Mouse (Mus musculus) embryonic facial prominence, embryonic 11.5 days (tissue): ENCODE results near the gene Gnpda2. TPM values are rescaled to one million over a fixed set of nuclear protein-coding genes. Genes with fewer than 3 reads are reported as not detected.

ENCODE experiments used
- ATAC-seq: fragments of 200-750 bp; cut with Nextera tagmentation; replicated peaks from 2 replicates; pipeline ENCODE4 v1.8.0; 2017; ENCODE audit warnings: low read depth; ENCODE audit not compliant: insufficient number of reproducible peaks, low FRiP score, low TSS enrichment
- DNase-seq: peaks from one replicate; pipeline ENCODE4 v3.0.0-alpha.2; 2015; ENCODE audit warnings: low spot score
- H3K27ac ChIP-seq: fragments of 300-500 bp; sonication (generic); replicated peaks from 2 replicates; pipeline ENCODE4 v1.5.1; 2014; ENCODE audit warnings: mild to moderate bottlenecking, low read depth, low read length, control low read depth
- H3K27me3 ChIP-seq: fragments of 300-500 bp; sonication (generic); 2 replicates; pipeline ENCODE4 v1.6.1; 2014; ENCODE audit warnings: mild to moderate bottlenecking, low read length, moderate library complexity, mixed read lengths; ENCODE audit not compliant: control insufficient read depth, insufficient read depth
- H3K36me3 ChIP-seq: fragments of 300-500 bp; sonication (generic); replicated peaks from 2 replicates; pipeline ENCODE4 v1.6.1; 2014; ENCODE audit warnings: low read depth, mild to moderate bottlenecking, low read length, moderate library complexity, mixed read lengths; ENCODE audit not compliant: control insufficient read depth, insufficient read depth
- H3K4me1 ChIP-seq: fragments of 300-500 bp; sonication (generic); 2 replicates; pipeline ENCODE4 v1.6.1; 2014; ENCODE audit warnings: low read length, mixed read lengths; ENCODE audit not compliant: control insufficient read depth, insufficient read depth
- H3K4me2 ChIP-seq: fragments of 300-500 bp; sonication (generic); 2 replicates; pipeline ENCODE4 v1.6.1; 2014; ENCODE audit warnings: low read depth, mild to moderate bottlenecking, control low read depth, low read length, moderate library complexity
- H3K4me3 ChIP-seq: fragments of 300-500 bp; sonication (generic); 2 replicates; pipeline ENCODE4 v1.5.1; 2014; ENCODE audit warnings: low read depth, low read length, control low read depth
- H3K9ac ChIP-seq: fragments of 300-500 bp; sonication (generic); replicated peaks from 2 replicates; pipeline ENCODE4 v1.6.1; 2014; ENCODE audit warnings: mild to moderate bottlenecking, control low read depth, low read length
- H3K9me3 ChIP-seq: fragments of 300-500 bp; sonication (generic); replicated peaks from 2 replicates; pipeline ENCODE4 v1.6.1; 2016; ENCODE audit warnings: mild to moderate bottlenecking, low read length, inconsistent platforms, mixed read lengths; ENCODE audit not compliant: control insufficient read depth
- WGBS: fragments of 180-500 bp; shearing (Covaris S2); extraction: QIAGEN DNeasy Blood & Tissue Kit; methylation state at CpG from one replicate; pipeline ENCODE4 v1.1.7; 2014; 5-methylcytosine and 5-hydroxymethylcytosine counted together
- polyA plus RNA-seq: library from polyadenylated mRNA; unstranded; fragments of >200 nt; fragmentation: Nextera tagmentation; extraction: Ambion mirVana; gene quantifications from 2 replicates; pipeline ENCODE4 v1.2.1, GENCODE M21; 2014

Gnpda2 gene
- polyA plus RNA-seq, 1 experiment from 2014 or later: 35.8 TPM

GRCm38 (mm10) chr5:69542489-69542888, 49.7 kb downstream of the Gnpda2 start, which contains the start of gene Yipf7:
Gene Yipf7 (minus strand): TSS chr5:69542648.
- no peaks in the 10 kb centered on the region for H3K36me3 ChIP-seq
- no peak within 1 kb of the TSS for H3K27ac ChIP-seq
- H3K4me2 ChIP-seq: no peak within 1 kb of the TSS
- no peak within 1 kb of the TSS for H3K4me3 ChIP-seq
- H3K9me3 ChIP-seq: no peaks in the 10 kb centered on the region
- no peaks in the 10 kb centered on the region for H3K27me3 ChIP-seq
- 76% methylated on average over 4 of the region's 4 CpGs for WGBS
- H3K9ac ChIP-seq: no peak within 1 kb of the TSS
- no peak for ATAC-seq
- no peaks in the 10 kb centered on the region for H3K4me1 ChIP-seq
- no peak for DNase-seq

GRCm38 (mm10) chr5:69541680-69542079, 50.5 kb downstream of the Gnpda2 start:
- ATAC-seq (no peak), DNase-seq (no peak)
- WGBS: 80% methylated on average over 1 of the region's 1 CpGs

GRCm38 (mm10) chr5:69523944-69524343, 68.2 kb downstream of the Gnpda2 start:
- Histone ChIP-seq H3K4me3 (no peak overlapping the region), H3K4me1 (no peaks in the 10 kb centered on the region), H3K36me3 (no peaks in the 10 kb centered on the region), H3K9me3 (no peaks in the 10 kb centered on the region), H3K27ac (no peak overlapping the region), H3K9ac (no peak overlapping the region), H3K27me3 (no peaks in the 10 kb centered on the region), H3K4me2 (no peak overlapping the region)
- ATAC-seq (no peak), DNase-seq (no peak)

More at GRCm38 (mm10) chr5:69541680-69542079, 50.5 kb downstream of the Gnpda2 start:
- Histone ChIP-seq H3K4me3 (no peak overlapping the region), H3K9me3 (no peaks in the 10 kb centered on the region), H3K36me3 (no peaks in the 10 kb centered on the region), H3K9ac (no peak overlapping the region), H3K4me1 (no peaks in the 10 kb centered on the region), H3K27me3 (no peaks in the 10 kb centered on the region), H3K4me2 (no peak overlapping the region), H3K27ac (no peak overlapping the region)

Other genes with a start within 250 kb of the Gnpda2 start
- gene Yipf7, start 49.7 kb downstream of the Gnpda2 start, polyA plus RNA-seq: not detected in 2 replicates
- 46.8 and 49.2 TPM in 2 replicates for gene Guf1, start 35.4 kb downstream of the Gnpda2 start, polyA plus RNA-seq